Mouse (Mus musculus) c-Kit-positive CD71-positive TER-119-positive erythroid progenitor cells, embryonic 14.5 days (primary cell): ENCODE measurements around the gene Slc2a13.
A peak's percentile ranks its signal among the peaks of the same experiment; 100 is the strongest.

ENCODE experiments used
- DNase-seq: peaks from one replicate; pipeline ENCODE4 v3.0.0-alpha.2; 2013; ENCODE audit warnings: low spot score

Slc2a13 gene

DNA sequence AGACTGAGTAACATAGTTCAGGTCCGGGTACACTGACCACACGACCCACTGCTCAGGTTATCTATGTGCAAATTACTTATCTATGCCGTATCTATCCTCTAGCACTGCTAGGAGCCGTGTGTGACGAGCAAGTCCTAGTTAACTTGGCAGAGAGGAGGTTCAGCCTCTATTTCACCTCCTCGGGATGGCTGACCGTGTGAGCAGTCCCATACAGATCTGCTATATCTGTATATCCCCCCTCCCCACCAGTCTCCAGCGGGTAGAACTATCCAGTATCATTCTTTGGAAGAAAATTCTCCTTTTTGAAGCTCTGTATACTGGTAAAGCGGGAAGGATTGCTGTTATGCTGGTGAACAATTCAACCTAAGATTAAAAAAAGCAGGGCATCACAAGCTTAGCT is 70.8 kb downstream of the Slc2a13 start:
- DNase-seq, result no peak

GRCm38 (mm10) chr15:91495014-91495413 is 78.0 kb downstream of the Slc2a13 start:
- DNase-seq, result no peak

DNA sequence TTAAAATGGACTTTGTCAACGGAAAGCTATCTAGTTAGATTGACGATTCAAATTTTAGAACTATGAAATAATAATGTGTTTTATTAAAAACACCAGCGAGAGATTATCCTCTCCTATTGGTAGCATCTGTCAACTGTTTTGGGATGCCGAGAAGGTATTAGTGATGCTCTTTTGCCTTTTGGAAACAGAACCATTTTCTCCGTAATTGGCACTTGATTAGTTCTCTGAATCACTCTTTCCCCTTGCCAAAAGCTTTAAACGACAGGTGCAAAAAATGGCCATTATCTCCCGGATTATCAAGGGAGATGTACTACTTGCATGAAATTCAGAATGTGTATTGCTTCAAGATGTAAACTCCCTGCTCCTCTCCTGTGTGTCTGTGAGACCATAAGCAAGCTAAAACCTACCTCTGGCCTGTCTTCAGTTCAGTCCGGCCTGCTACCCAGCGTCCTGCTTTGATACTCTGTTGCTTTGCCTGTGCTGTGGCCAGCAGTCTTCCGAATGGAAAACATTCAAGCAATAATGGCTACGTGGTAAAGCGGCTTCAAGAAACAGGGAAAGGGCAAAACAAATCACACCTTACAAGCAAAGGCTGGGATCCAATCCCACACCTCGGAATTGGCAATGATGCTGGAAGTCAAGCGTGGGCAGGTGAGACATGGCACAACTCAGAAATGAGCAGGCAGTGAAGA is 93.0 kb downstream of the Slc2a13 start:
- no peak for DNase-seq

DNA sequence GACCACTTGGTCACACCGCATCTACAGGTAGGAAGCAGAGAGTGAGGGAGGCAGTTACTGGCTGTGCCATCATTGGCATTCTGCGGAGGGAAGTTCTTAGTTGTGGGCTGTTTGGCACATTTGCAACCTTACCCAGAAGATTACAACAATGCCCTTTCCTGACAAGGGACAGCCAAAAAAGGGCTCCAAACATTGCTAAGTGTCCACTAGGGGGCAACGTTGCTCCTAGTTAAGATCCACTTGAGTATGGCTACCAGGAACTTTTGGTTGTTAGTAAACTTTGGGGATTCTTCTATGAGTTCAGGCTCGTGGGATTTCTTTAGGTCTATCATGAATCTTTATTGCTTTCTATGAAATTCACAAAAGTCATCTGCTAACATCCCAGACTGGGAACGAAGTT is 95.3 kb downstream of the Slc2a13 start:
- peak; percentile 15 for DNase-seq

DNA sequence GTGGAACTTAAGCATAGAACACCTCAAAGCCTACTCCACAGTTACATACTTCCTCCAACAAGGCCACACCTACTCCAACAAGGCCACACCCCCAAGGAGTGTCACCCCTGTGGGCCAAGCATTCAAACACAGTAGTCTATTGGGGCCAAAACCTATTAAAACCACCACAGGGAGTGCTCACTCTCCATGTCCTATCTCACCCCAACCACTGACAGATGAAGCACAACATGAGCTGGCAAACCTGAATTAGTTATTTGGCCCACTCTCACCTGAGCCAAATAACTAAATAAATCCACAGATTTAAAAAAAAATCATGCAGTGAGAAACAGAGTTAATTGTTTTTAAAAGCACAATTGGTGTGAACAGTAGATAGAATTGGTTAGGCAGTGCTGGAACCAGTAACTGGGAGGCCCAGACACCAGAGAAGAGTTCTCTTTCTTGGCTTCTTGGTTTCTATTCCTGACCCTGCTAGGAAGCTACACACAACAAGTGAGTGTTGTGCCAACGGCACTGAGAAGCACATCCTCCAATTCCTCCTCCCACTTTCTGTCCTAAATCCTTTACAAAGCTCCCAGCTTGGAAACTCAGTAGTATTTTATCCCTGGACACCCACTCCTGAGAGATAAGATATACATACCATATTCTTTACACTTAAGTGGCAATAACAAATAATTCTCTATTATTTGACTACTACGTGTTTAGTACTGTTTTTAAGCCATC is 99.2 kb downstream of the Slc2a13 start:
- DNase-seq, result no peak

DNA sequence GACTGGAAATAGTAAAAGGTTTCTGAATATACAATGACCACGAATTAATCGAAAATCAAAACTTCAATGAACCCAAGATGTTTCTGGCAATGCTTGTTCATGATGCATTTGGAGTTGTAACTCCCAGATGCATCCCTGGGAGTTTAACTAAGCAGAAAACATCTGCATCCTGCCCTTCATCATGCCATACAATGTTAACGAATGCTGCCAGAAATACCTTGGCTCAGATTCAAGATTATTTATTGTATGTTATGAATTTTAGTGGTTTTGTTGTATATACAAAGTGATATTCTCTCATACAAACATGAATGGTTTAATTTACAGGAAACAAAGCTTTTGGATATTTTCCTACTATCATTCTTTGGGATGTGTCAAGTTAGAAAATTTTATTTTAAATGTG is 107.7 kb downstream of the Slc2a13 start:
- no peak for DNase-seq

GRCm38 (mm10) chr15:91463857-91464435 is 109.1 kb downstream of the Slc2a13 start:
- no peak for DNase-seq

- DNase-seq, result no peak
These were observed 109.9 kb downstream of the Slc2a13 start for GRCm38 (mm10) chr15:91463026-91463661.

DNA sequence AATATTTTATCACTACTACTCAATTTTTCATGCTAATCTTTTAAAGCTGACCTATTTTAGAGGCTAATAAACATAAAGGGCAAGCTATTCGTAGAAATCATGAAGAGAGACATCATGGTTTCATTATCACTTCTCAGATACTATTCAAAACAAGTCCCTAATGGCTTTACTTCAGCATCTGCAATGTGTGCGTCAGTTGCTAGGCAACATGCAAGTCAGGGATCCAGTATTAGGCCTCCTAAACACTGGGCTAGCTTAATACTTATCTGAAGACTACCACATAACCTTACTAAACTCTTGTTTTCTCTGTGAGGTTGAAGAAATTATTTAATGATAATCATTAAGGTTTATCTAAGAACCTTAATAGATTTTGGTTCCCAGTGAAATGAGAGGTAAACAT is 111.1 kb downstream of the Slc2a13 start:
- no peak for DNase-seq

DNA sequence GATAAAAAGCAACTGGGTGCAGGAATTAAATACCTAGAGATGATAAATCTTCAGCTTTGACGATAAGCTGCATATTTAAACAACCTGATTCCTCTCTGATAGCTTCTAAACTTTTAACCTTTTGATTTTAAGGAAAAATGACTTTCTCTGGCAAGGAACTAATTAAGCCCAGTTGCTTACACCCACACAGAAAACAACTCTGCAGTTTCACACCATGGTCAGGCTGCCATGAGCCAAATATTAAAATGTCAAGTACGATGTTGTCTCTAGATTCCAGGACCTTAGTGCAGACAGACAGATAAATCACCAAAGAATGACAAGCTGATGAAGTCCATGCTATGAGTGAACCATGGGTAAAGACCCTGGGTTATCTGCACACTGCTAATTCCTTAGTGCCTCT is 115.9 kb downstream of the Slc2a13 start:
- DNase-seq, result no peak

GRCm38 (mm10) chr15:91445399-91445798 is 127.7 kb downstream of the Slc2a13 start:
- DNase-seq, result no peak

- no peak for DNase-seq
These were observed 129.6 kb downstream of the Slc2a13 start for GRCm38 (mm10) chr15:91443449-91443848.

- no peak for DNase-seq
These were observed 133.2 kb downstream of the Slc2a13 start for GRCm38 (mm10) chr15:91439883-91440282.

DNA sequence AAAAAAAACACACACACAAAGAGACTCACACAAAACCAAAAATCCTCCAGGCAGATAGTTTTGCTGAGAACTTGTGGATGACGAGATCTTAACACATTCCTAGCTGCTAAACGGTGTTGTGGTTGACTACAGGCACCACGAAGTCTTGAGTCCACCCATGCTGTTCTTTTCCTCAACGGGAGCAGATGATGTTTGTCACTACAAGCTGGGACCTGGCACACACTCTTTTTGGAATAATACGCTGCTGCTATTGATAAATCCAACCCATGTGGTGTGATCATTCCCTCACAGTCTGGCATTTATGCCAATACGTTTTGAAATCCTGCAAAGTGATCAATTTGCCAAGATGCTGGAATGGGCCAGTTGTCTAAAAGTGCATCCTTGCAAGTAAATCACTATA is 147.6 kb downstream of the Slc2a13 start:
- DNase-seq, result no peak

GRCm38 (mm10) chr15:91406979-91407378 is 166.1 kb downstream of the Slc2a13 start:
- no peak for DNase-seq

GRCm38 (mm10) chr15:91395165-91395564 is 177.9 kb downstream of the Slc2a13 start:
- no peak for DNase-seq

GRCm38 (mm10) chr15:91383694-91384093 is 189.4 kb downstream of the Slc2a13 start:
- DNase-seq, result no peak

DNA sequence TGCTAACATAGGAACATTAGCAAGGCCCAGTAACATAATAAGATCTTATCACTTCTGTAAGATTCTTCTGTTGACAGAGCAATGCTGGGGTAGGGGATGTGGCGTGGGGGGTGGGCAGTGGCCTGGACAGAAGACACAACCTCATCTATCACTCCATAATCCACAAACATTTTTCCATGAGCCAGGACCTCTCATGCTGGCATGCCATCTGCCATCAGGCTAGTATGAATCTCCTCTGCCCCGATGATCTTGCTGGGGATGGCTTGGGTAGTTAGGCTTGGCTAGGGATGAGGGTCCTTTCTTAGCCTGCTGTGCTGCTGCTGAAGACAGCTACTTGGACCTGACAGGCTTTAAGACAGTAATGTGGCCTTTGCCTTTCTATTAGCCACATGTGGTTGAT is 190.5 kb downstream of the Slc2a13 start:
- DNase-seq, result no peak

DNA sequence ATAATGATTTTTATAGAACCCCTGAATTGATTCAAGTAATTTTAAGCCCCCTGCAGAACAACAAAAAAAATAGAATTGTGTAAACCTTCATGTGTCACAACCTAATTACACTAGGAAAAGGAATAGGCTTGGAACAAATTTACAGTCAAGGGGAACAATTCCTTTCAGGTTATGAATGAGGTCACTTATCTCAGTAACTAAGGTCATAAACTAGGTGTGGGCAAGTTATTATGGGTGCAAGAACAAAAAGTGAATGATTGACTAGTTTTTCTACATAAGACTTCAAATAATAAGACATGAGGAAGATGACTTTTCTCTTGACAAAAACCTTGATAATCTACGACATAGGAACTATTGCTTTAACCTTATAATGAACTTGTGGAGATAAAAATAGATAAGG is 191.2 kb downstream of the Slc2a13 start:
- no peak for DNase-seq

DNA sequence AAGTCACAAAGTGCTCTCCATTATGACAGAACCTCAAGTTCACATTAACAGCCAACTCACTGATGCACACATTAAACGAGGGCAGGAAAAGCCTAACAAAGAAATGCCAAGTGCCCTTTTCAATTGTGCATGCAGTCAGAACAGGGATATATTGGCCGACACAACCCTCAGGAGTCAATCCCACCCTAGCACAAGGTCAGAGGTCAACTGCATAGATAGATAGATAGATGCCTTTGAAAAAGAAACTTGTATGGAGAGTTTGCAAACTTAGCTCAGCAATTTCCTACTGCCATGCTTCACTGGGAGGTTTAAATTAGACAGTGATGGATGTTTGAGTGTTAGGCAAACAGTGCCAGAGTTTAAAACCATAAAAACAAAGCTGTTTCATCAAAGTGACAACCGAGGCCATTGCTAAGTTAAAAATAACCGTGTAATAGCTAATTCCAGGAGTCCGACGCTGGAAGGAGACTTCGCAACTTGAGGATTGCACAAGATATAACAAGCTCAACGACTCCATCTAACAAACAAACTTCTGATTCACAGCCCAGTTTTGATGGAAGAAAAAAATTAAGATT is 194.2 kb downstream of the Slc2a13 start:
- no peak for DNase-seq

DNA sequence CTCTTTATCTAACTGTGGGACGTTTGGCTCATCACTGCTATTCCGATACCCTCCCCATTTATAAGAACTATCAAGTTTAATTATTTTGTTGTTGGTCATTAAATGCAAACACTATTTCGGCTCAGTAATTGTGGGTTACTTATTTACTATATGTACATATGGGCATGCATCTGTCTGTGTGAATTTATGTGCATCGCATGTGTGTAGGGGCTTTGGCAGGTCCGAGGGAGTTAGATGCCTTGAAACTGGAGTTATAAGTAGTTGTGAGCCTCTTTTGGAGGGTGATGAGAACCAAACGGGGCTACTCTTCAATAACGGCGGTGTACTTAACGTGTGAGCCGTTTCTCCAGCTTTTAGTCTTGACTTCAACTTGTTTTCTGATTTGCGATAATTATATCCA is 195.5 kb downstream of the Slc2a13 start:
- no peak for DNase-seq

GRCm38 (mm10) chr15:91377105-91377504 is 196.0 kb downstream of the Slc2a13 start:
- DNase-seq, result no peak

DNA sequence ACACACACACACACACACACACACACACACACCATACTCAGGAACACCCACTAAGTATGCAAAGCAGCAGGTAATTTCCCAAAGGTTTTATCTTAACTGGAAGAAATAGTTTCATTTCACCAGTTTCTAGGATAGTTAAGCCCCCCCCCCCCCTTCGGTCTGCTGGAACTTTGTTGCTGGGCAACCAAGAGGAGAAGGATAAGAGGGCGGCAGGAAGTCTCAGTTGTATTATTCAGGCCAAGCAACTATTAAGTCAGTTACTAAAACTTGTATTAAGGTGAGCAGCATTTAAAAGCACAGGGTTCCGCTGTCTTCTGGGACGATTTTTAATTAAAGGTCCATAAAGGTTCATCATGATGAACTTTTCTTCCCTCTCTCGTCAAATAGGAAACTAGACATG is 198.6 kb downstream of the Slc2a13 start:
- no peak for DNase-seq
